Mouse (Mus musculus) thymus, postnatal 10 days (tissue): ENCODE data around the gene Ehd1.

ENCODE experiments used
- DNase-seq, 2 experiments: peaks; one replicate each; pipeline ENCODE4 v3.0.0; 2021; ENCODE audit warnings: low spot score in 2 of 2

Ehd1 gene

DNA sequence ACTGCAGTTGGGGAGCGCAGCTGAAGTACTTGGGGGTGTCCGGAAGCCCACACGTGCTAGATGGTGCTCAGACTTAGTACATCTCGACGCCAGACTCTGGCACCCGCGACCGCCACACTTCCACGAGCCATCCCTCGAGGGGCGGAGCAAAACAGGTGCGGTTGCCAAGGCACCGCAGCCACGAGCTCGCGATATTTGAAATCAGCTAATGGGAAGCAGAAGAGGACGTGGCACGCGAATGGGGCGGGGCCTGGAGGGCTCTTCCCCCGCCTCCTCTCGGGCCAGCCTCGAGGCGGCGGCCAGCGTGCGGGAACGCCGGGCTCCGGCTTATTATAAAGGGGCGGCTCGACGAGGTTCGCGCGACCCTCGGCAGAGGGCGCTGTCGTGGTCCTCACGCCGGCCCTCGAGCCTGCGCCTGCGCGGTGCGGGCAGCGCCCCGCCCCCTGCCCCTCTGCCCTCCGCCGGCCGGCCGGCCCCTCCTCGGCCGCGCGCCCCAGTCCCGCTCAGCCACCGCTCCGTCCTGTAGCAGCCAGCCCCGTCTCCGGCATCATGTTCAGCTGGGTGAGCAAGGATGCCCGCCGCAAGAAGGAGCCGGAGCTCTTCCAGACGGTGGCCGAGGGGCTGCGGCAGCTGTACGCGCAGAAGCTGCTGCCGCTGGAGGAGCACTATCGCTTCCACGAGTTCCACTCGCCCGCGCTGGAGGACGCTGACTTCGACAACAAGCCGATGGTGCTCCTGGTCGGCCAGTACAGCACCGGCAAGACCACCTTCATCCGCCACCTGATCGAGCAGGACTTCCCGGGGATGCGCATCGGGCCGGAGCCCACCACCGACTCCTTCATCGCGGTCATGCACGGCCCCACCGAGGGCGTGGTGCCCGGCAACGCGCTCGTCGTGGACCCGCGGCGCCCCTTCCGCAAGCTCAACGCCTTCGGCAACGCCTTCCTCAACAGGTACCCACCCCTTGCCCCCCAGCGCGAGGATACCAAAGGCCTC is at the start of gene Ehd1:
Gene Ehd1, plus strand, starts transcription at position 300 of the 996 bp plus-strand sequence.
- peak; percentile 87 to 90 for DNase-seq

DNA sequence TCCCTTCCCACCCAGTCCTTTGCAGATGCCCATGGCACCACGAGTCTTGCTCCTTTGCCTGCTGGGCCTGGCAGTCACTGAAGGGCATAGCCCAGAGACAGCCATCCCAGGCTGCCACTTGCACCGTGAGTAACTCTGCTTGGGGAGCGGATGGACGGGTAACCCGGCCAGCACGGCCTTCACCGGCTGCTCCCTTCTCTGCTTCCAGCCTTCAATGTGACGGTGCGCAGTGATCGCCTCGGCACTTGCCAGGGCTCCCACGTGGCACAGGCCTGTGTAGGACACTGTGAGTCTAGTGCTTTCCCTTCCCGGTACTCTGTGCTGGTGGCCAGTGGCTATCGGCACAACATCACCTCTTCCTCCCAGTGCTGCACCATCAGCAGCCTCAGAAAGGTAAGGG is 49.8 kb upstream of the Ehd1 start:
- DNase-seq, result no peak

DNA sequence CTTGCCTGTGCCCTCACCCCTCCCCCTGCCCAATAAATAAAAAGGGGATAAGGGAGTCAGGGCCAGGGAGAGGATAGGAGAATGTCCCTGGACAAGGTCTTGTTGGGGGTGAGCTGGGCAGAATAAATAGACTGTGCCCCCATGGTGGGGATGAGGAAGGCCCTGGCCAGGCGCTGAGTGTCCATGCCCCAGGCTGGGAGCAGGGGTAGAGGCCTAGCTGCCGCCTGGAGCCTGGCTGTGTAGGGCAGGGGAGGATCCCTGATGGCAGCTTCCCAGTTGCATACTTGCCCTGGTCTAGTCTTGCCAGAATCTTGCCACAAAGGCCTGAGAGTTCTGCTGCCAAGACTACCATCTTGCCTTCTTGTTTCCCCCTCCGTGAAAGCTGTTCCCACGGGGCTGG is 48.7 kb upstream of the Ehd1 start:
- no peak for DNase-seq

DNA sequence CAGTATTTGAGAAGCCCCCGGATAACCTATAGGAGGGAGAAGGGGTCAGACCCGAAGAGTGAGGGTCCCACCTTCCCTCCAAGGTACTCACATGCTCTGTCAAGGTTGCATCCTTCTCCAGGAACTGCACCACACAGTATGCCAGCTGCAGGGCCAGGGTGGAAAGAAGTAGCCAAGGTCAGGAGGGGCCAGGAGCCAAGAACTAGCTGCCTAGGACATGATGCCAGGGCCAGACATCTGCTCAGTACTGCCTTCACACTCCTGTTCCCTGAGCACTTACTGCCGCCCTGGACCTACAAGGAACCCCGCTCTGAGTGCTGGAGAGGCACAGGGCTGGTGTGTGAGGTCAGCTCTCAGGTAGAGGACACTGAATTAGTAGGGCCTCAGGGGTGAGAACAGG is 46.1 kb upstream of the Ehd1 start:
- no peak for DNase-seq

DNA sequence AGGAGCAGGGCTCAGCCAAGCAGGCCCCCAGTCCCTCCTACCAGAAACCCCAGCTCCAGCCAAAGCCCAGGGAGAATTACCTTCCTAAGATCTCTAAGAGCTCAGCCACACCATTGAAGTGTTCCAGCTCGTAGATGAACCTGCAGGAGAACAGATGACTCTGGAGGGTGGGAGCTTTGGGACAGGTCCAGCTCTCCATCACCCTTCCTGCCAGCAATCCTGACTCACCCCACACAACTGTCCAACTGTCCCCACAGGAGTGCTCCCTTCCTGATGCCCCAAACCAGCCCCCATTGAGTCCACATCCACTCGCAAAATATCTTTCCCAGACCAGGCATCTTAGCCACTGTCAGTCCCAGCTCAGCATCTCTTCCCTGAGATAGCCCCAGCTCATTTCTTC is 45.5 kb upstream of the Ehd1 start:
- no peak for DNase-seq

DNA sequence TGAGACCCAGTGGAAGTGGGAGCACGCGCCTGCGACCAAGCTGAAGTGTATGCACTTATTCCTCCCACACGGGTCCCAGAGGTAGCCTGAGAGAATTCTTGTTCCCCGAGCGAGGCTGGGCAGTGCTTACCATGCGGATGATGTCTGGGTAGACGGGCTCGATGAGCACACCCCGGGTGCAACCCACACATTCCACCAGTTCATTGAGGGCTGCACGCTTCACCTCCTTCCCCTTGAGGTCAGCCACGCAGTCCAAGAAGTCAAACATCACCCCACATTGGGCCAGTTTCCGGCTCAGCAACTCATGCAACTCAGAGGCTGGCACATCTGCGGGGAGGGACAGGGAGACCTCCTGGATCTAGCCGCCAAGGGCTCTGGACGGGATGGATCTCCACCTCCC is 42.9 kb upstream of the Ehd1 start:
- no peak for DNase-seq

DNA sequence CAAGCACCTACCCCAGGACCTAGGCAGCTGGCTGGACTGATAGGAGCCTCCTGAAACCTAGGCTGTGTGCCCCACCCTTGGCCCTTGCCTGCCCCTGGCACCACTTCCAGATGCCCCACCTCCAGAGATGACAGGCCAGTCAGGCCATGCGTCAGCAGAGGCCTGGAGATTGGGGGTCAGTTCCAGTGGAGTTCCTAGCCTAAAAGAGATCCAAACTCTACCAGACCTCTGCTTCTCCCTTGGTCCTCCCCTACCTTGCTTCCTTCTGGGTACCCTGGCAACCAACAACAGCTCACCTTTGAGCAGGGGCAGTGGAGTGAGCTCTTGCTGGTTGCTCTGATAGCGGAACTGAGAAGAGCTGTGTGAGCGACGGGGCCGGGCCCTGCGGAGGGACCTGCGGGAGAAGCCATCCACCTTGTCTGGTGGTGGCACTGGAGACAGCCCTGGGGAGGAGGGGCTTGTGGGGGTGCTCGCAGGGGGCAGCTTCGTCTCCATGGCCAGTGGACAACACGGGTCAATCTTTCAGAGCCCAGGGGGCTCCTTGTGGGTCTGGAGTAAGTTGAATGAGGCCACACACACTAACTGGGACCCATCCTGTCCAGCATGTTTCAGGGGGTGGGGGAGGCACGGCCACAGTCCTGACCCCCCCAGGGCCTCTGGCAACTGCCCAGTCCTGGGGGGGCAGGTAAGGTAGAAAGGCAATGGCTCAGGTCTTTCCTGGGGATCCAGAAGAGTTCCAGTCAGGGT is 42.0 kb upstream of the Ehd1 start:
- no peak for DNase-seq

DNA sequence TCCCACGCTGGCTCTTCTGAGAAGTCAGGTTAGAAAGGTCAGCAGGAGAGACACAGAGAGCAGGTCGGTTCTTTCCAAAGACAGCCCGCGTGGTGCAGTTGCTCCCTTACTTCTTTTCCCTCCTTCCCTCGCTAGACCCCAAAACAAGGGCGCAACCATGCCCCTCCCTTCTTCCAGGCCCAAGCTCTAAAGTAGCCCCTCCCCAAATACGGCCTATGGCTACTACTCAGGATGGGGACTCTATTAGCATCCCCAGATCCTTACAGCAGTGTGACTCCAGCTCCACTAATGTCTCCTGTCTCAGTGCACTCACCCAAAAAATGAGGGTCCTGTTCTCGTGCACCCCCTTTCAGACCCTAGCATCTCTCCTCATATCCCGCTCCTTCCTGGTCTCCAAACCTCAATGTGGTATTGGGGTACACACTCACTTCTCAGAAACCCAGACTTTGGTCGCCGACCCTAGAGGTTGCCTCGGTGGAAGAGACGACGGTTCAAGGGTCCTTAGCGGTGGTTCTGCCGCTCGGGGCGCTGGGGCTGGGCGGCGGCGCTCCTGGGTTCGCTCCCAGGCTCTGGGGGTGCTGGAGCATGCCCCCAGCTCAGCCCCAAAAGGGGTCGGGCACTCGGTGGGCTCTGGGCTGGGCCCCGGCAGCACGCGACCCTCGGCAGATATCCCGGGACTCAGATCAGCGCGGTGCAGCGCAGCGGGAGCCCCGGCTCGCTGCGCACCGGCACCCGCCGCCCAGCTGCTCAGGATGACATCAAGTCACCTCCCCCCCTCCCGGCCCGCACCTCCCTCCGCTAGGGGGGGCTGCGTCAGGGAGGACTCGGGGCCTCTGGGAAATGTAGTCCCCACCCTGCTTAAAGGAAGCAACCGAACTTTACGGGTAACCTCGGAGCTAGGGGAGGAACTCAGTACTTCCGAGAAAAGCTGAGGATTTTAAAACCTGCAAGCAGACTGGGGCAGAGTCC is 41.2 kb upstream of the Ehd1 start, which contains the start of gene Ppp2r5b:
Gene Ppp2r5b, minus strand, starts transcription at position 789 of the 969 bp plus-strand sequence.
- peak; percentile 98 to 99 for DNase-seq

DNA sequence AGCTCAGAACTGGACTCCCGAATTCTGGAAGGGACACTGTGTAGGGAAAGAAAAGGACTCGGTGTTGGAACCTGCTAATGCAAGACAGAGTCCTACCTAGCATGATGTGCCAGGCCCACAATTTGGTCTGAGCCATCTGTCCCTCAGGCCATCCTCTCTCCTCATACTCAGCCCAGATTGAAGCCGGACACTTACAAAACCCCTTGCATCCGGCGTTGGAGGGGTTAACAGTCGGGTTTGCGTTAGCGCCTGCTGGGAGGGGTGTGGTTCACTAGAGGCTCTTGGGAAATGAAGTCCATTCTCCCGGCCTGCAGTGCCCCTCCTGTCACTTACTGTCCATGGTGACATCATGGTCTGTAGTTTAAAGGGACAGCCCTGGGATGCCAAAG is 40.5 kb upstream of the Ehd1 start:
- peak; percentile 81 to 84 for DNase-seq

DNA sequence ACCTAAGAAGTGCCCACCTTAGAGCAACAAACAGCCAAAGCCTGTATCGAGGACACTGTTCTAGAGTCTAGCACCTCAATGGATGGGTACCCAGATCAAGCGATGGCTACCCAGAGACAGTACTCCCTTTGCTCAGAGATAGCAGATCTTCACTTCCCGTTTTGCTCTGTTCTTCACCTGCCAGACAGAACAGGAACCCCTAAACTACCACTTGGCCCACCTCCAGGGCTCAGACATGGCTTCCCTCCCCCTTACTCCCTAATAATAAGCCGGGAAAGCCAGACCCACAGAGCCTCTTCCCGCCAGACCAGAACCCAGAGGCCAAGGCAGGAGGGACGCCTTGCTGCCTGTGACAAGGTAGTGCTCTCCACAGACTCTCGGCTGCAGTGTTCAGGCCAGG is 39.7 kb upstream of the Ehd1 start:
- DNase-seq, result no peak

DNA sequence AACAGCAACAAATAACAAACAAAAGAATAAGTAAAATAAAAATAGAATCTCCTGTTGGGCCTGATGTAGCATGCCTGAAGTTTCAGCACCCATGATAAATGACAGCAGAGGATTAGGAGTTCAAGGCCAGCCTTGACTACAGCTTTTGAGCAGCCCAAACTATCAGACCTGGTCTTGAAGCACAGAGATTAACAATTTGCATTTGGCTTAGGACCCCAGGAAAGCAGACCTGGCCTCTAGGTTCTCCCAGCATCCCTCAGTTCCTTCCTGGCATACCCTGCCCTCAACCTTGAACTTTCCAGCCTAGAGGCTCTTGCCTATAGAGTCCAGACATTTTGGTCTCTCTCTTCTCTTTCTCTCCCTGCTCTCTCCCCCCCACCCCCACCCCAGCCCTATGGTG is 37.8 kb upstream of the Ehd1 start:
- no peak for DNase-seq

DNA sequence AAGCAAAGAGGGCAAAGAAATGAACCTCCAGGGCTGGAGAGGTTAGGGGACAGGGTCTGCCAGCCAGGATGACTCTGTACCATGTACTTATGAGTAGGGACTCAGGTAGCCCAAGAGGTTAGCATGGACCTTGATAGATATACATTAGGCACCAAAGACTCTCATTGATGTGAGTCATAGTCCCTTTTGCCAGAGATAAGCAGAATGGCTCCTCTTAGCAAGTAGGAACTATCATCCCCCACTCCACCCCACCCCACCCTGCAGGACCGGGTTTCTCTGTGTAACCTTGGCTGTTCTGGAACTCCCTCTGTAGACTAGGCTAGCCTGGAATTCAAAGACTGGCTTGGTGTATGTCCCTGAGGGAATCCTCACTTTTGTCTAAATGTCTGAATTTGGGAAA is 36.4 kb upstream of the Ehd1 start:
- no peak for DNase-seq

DNA sequence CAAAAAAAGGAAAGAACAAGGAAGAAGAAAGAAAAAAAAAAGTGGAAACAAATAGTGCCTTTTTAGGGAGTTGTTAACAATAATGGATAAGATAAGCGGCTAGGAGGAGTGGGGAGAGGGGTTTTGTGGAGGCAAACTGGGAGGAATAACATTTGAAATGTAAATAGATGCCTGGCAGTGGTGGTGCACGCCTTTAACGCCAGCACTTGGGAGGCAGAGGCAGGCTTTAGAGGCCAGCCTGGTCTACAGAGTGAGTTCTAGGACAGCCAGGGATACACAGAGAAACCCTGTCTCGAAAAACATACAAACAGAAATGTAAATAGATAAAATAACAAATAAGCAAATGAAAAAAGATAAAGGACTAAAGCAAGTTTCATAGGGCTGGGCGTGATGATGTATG is 35.8 kb upstream of the Ehd1 start:
- DNase-seq, result no peak

DNA sequence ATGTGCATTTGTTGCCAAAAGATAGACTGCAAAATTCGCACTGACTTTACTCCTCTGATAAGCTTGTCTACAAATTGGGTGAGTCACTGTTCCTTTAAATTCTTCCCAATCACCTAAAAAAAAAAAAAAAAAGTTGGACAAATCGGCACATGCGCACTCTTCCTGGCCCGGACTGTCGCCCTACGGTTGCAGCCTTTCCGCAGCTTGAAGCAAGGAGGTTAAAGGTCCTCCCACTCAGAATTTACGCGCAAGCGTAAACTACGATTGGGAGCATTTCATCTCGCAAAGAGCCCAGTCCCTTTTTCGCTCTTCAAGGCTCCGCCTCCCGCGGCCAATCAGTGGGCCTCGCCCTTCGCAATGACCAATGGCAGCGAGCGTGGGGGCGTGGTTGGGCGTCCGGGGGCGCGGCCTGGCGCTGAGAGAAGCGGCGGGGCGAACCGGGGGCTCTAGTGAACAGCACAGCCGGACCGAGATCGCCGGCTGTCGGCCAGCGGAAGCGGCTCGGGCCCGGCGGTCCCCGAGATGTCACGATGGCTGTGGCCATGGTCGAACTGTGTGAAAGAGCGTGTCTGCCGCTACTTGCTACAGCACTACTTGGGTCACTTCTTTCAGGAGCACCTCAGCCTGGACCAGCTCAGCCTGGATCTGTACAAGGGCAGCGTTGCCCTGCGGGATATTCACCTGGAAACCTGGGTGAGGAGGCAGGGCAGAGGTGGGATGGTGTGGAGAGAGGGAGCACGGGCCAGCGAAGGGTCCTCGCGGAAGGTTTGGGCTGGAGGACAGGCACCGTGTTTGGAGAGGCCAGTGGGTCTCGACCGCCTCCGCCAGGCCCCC is 35.0 kb upstream of the Ehd1 start, which contains the start of gene Atg2a:
Gene Atg2a, plus strand, starts transcription at position 395 of the 834 bp plus-strand sequence.
- DNase-seq, result peak; percentile 97

DNA sequence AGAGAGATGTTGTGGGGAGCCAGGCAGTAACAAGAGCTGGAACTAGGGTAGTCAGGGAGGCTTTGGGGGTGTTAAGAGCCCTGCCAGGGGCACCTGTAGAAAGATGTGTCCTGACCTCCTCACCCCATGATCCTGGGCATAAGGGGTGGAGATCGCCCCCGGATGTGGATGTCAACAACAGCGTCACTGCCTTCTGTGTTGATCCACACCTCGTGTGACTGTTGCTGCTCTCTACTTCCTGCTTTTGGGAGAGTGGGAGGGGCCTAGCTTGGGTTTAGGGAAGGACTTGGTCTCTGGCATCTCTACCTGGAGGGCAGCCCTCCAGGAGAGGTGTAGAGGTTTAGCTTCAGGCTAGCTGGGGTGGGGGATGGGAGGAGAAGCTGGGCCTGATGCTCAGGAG is 34.2 kb upstream of the Ehd1 start:
- peak; percentile 47 to 54 for DNase-seq

DNA sequence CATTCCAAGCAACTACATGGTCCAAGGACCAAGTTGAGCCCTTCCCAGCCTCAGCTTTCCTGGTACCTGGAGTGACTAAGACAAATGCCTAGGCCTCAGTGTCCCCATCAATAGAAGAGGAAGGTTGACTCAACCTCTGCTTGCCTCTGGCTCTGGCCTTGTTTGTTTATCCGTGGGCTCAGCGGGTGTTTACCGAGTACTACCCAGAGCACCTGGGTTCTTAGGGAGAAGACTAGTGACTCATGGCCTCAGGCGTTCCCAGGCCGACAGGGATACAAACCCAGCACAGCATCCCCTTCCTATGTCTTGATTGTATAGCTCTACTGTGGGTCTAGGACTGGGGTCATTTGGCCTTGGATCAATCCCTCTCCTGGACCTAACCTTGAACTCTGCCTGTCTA is 33.3 kb upstream of the Ehd1 start:
- DNase-seq, result no peak

DNA sequence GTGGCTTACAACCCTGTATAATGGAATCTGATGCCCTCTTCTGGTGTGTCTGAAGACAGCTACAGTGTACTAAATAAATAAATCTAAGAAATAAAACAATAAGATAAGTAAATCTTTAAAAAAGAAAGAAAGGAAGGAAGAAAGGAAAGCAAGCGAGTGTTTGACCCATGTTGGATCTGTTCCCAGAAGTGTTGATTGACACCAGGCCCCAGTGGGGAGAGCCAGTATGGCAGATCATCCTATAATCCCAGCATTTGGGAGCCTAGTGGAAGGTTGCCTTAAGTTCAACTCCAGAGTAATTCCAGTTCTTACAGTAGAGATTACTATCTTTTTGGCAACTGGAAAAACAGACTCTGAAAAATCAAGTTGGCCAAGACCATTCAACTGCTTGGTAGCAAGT is 30.7 kb upstream of the Ehd1 start:
- DNase-seq, result no peak

DNA sequence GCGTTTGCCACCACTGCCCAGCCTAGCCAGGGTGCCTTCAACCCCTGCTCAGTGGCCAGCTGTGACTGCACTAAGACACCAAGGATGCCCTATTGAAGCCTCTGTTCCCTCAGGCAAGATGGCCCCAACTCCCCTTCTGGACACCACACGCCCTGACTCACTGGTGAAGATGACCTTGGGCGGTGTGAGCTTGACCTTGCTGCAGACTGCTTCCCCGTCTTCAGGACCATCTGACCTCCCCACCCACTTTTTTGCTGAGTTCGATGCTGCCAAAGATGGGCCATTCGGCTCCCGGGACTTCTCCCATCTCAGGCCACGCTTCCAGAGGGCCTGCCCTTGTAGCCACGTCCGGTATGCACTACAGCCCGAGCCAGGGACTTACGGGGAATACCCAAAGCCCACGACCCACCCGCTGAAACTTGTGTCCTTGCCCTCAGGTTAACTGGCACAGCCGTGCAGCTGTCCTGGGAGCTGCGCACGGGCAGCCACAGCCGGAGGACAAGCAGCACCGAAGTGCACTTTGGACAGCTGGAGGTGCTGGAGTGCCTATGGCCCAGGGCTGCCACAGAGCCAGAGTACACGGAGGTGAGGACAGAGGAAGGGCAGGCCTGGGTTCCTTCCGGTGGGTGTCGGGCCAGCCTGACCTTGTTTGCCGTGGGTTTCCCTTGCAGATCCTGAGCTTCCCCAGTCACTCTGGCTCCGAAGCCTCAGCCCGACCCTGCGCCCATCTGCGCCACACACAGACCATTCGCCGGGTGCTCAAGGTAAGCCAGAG is 28.8 kb upstream of the Ehd1 start:
- no peak for DNase-seq

DNA sequence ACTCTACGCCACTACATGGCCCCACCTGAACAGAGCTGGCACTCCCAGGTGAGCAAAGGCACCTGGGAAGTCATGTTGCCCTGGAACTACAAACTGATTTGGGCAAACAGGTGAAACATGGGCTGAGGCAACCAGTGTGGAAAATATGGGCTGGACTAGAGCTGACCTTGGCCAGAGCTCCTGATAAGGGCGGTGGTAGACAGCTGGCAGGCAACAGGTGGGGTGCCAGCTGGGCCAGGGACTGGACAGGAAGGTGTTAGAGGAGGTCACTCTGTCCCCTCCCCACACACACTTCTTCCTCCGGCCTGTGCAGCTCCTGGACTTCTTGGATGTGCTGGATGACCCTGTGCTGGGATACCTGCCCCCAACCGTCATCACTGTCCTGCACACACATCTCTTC is 23.5 kb upstream of the Ehd1 start:
- DNase-seq, result no peak

DNA sequence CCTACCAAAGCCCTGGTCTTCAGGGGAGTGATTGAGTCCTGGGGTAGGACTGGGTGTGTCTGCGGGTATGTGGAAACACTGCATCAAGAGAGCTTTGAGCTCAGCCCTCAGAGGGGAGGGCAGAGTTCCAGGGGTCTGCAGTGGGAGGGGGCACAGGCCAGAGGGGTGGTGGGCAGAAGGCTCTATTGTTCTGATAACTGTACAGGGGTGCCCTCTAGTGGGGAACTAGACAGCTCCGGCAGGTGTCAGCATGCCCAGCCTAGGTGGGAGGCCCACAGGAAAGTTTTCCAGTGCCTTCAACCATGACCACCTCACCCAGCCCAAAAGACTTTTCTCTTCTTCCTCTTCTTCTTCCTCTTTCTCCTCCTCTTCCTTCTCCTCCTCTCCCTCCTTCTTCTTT is 16.1 kb upstream of the Ehd1 start:
- peak; percentile 16 to 57 for DNase-seq
